Mouse (Mus musculus) limb, embryonic 14.5 days (tissue): ENCODE measurements around the gene Epb41l2. TPM values are rescaled to one million over a fixed set of nuclear protein-coding genes. Genes with fewer than 3 reads are reported as not detected.
A peak's percentile ranks its signal among the peaks of the same experiment; 100 is the strongest.

Source experiments
- ATAC-seq: fragments of 200-750 bp; cut with Nextera tagmentation; 2 replicates; pipeline ENCODE4 v1.8.0; 2017; ENCODE audit warnings: low read depth, moderate number of reproducible peaks, moderate TSS enrichment; ENCODE audit not compliant: low FRiP score
- DNase-seq: peaks from one replicate; pipeline ENCODE4 v3.0.0-alpha.2; 2015; ENCODE audit warnings: low spot score
- H3K27ac ChIP-seq: fragments of 300-500 bp; sonication (generic); replicated peaks from 2 replicates; pipeline ENCODE4 v1.5.1; 2014; ENCODE audit warnings: low read depth, mild to moderate bottlenecking, low read length, moderate library complexity, mixed read lengths
- H3K27me3 ChIP-seq: fragments of 300-500 bp; sonication (generic); 2 replicates; pipeline ENCODE4 v1.6.1; 2014; ENCODE audit warnings: low read length, mixed read lengths; ENCODE audit not compliant: control insufficient read depth, insufficient read depth
- H3K36me3 ChIP-seq: fragments of 300-500 bp; sonication (generic); 2 replicates; pipeline ENCODE4 v1.6.1; 2014; ENCODE audit warnings: mild to moderate bottlenecking, low read length, moderate library complexity, mixed read lengths; ENCODE audit not compliant: control insufficient read depth, insufficient read depth
- H3K4me1 ChIP-seq: fragments of 300-500 bp; sonication (generic); 2 replicates; pipeline ENCODE4 v1.6.1; 2014; ENCODE audit warnings: antibody characterized with exemption, low read length, mixed read lengths; ENCODE audit not compliant: control insufficient read depth, insufficient read depth
- H3K4me2 ChIP-seq: fragments of 300-500 bp; sonication (generic); replicated peaks from 2 replicates; pipeline ENCODE4 v1.6.1; 2014; ENCODE audit warnings: low read depth, mild to moderate bottlenecking, low read length, moderate library complexity; ENCODE audit not compliant: severe bottlenecking
- H3K4me3 ChIP-seq: fragments of 300-500 bp; sonication (generic); replicated peaks from 2 replicates; pipeline ENCODE4 v1.5.1; 2014; ENCODE audit warnings: low read length
- H3K9ac ChIP-seq: fragments of 300-500 bp; sonication (generic); 2 replicates; pipeline ENCODE4 v1.6.1; 2014; ENCODE audit warnings: mild to moderate bottlenecking, low read depth, low read length, moderate library complexity; ENCODE audit not compliant: severe bottlenecking
- H3K9me3 ChIP-seq: fragments of 300-500 bp; sonication (generic); 2 replicates; pipeline ENCODE4 v1.6.1; 2016; ENCODE audit warnings: low read length; ENCODE audit not compliant: control insufficient read depth
- POLR2A ChIP-seq: fragments of 200-500 bp; IDR thresholded peaks from 2 replicates; pipeline ENCODE4 v1.8.0; 2012; ENCODE audit warnings: inconsistent platforms, mild to moderate bottlenecking, moderate library complexity, borderline replicate concordance; ENCODE audit not compliant: insufficient read depth, insufficient read length; ENCODE audit errors: extremely low read depth
- WGBS: fragments of 180-500 bp; shearing (Covaris S2); extraction: QIAGEN DNeasy Blood & Tissue Kit; methylation state at CpG from one replicate; pipeline ENCODE4 v1.1.7; 2014; 5-methylcytosine and 5-hydroxymethylcytosine counted together
- polyA plus RNA-seq, 2 experiments: library from polyadenylated mRNA; depleted of rRNA in 1 of 2; stranded (reverse) in 1 of 2; unstranded in 1 of 2; fragments of >200 nt; fragmentation: Nextera tagmentation in 1 of 2; extraction: Ambion mirVana in 1 of 2; gene quantifications; 2 replicates each; pipeline versions ENCODE4 v1.2.1 to v1.2.3; 2012 to 2014

Gene Epb41l2
- polyA plus RNA-seq, 2 experiments = 78.1 to 143 TPM

GRCm38 (mm10) chr10:25353941-25354340 is 5.7 kb upstream of the Epb41l2 start:
- Histone ChIP-seq H3K4me1 (peaks cover 4% of the 10 kb centered on the region; the same call in 1 of the 2 replicates), H3K36me3 (no peaks in the 10 kb centered on the region), H3K9ac (no peak overlapping the region), H3K9me3 (0 out of 2 replicates have a peak, but pooled peaks cover 3% of the 10 kb centered on the region), H3K4me3 (no peak overlapping the region), H3K27ac (no peak overlapping the region), H3K4me2 (no peak overlapping the region), H3K27me3 (no peaks in the 10 kb centered on the region)
- no peak for ATAC-seq
- no peak for TF ChIP-seq POLR2A
- 94% methylated on average over 3 of the region's 3 CpGs for WGBS
- no peak for DNase-seq

- no peak for TF ChIP-seq POLR2A
- 76% methylated on average over 7 of the region's 7 CpGs for WGBS
Observed at GRCm38 (mm10) chr10:25354390-25354789, 5.2 kb upstream of the Epb41l2 start.

GRCm38 (mm10) chr10:25359959-25360811 is 587 bp downstream of the Epb41l2 start:
- Histone ChIP-seq H3K9ac (peak overlapping the region; percentile 89), H3K9me3 (no peaks in the 10 kb centered on the region), H3K4me1 (peaks cover 21% of the 10 kb centered on the region), H3K4me2 (peak overlapping the region; percentile 69), H3K27me3 (no peaks in the 10 kb centered on the region), H3K4me3 (peak overlapping the region; percentile 81), H3K36me3 (no peaks in the 10 kb centered on the region), H3K27ac (peak overlapping the region; percentile 80)
- no peak for DNase-seq
- TF ChIP-seq POLR2A = no peak
- peak; percentile 24 for ATAC-seq
- under 1% methylated on average over 48 of the region's 84 CpGs for WGBS

More at GRCm38 (mm10) chr10:25354390-25354789, 5.2 kb upstream of the Epb41l2 start:
- H3K9ac ChIP-seq = no peak overlapping the region
- DNase-seq (no peak), ATAC-seq (no peak)
- no peak overlapping the region for H3K4me3 ChIP-seq
- H3K36me3 ChIP-seq = no peaks in the 10 kb centered on the region
- peaks cover 4% of the 10 kb centered on the region; the same call in 1 of the 2 replicates for H3K4me1 ChIP-seq
- 0 out of 2 replicates have a peak, but pooled peaks cover 3% of the 10 kb centered on the region for H3K9me3 ChIP-seq
- H3K27ac ChIP-seq = no peak overlapping the region
- H3K4me2 ChIP-seq = no peak overlapping the region
- no peaks in the 10 kb centered on the region for H3K27me3 ChIP-seq

GRCm38 (mm10) chr10:25362235-25362634 is 2.6 kb downstream of the Epb41l2 start:
- no peak overlapping the region for H3K9ac ChIP-seq
- H3K4me3 ChIP-seq = peak overlapping the region; percentile 81
- peak overlapping the region; percentile 69 for H3K4me2 ChIP-seq
- H3K9me3 ChIP-seq = no peaks in the 10 kb centered on the region
- H3K27me3 ChIP-seq = no peaks in the 10 kb centered on the region
- DNase-seq (no peak), ATAC-seq (no peak)
- peaks cover 36% of the 10 kb centered on the region for H3K4me1 ChIP-seq
- no peak for TF ChIP-seq POLR2A
- WGBS = 17% methylated on average over 6 of the region's 6 CpGs
- H3K27ac ChIP-seq = no peak overlapping the region
- no peaks in the 10 kb centered on the region for H3K36me3 ChIP-seq

- 92% methylated on average over 7 of the region's 7 CpGs for WGBS
- no peak for TF ChIP-seq POLR2A
Observed at GRCm38 (mm10) chr10:25365158-25365557, 5.6 kb downstream of the Epb41l2 start.

More at GRCm38 (mm10) chr10:25365158-25365557, 5.6 kb downstream of the Epb41l2 start:
- DNase-seq = no peak
- Histone ChIP-seq H3K9me3 (no peaks in the 10 kb centered on the region), H3K9ac (no peak overlapping the region), H3K27ac (no peak overlapping the region), H3K27me3 (no peaks in the 10 kb centered on the region), H3K36me3 (no peaks in the 10 kb centered on the region), H3K4me1 (peaks cover 48% of the 10 kb centered on the region), H3K4me2 (no peak overlapping the region), H3K4me3 (no peak overlapping the region)
- ATAC-seq = no peak
